Mouse (Mus musculus): ENCODE data around the gene Stra6. TPM values are rescaled to one million over a fixed set of nuclear protein-coding genes. Genes with fewer than 3 reads are reported as not detected.

Gene Stra6
- total RNA-seq, 2 experiments from 2014 or later: 0.16 to 0.29 TPM

- intact Hi-C loops (cut with DNase I; ENCODE audit: low total_unique reads): no loop called here
- no peak for DNase-seq
Observed at GRCm38 (mm10) chr9:58116024-58116651, 52.5 kb downstream of the Stra6 start.

- intact Hi-C loops (cut with DNase I; ENCODE audit: low total_unique reads): no loop called here
- DNase-seq: no peak
Observed at GRCm38 (mm10) chr9:58118671-58119070, 55.1 kb downstream of the Stra6 start, which contains the start of gene Ccdc33. Gene Ccdc33 (minus strand): TSS chr9:58118823.

GRCm38 (mm10) chr9:58125085-58125484 is 61.5 kb downstream of the Stra6 start:
- intact Hi-C loops (cut with DNase I; ENCODE audit: low total_unique reads): no loop called here

GRCm38 (mm10) chr9:58125811-58126210 is 62.2 kb downstream of the Stra6 start:
- intact Hi-C loops (cut with DNase I; ENCODE audit: low total_unique reads): no loop called here
- no peak for DNase-seq

More at GRCm38 (mm10) chr9:58125085-58125484, 61.5 kb downstream of the Stra6 start:
- DNase-seq: no peak

- intact Hi-C loops (cut with DNase I; ENCODE audit: low total_unique reads): no loop called here
- DNase-seq: no peak
Observed at GRCm38 (mm10) chr9:58128926-58129413, 65.4 kb downstream of the Stra6 start.

- intact Hi-C loops (cut with DNase I; ENCODE audit: low total_unique reads): no loop called here
- DNase-seq: no peak
Observed at GRCm38 (mm10) chr9:58129508-58129907, 65.9 kb downstream of the Stra6 start.

- intact Hi-C loops (cut with DNase I; ENCODE audit: low total_unique reads): no loop called here
- DNase-seq: no peak
Observed at GRCm38 (mm10) chr9:58130909-58131308, 67.3 kb downstream of the Stra6 start.

- DNase-seq: no peak
- intact Hi-C loops (cut with DNase I; ENCODE audit: low total_unique reads): no loop called here
Observed at GRCm38 (mm10) chr9:58131735-58132134, 68.1 kb downstream of the Stra6 start.

GRCm38 (mm10) chr9:58133893-58134884 is 70.6 kb downstream of the Stra6 start:
- intact Hi-C loops (cut with DNase I; ENCODE audit: low total_unique reads): no loop called here
- DNase-seq: no peak

- intact Hi-C loops (cut with DNase I; ENCODE audit: low total_unique reads): no loop called here
- DNase-seq: no peak
Observed at GRCm38 (mm10) chr9:58134906-58135305, 71.3 kb downstream of the Stra6 start.

GRCm38 (mm10) chr9:58135921-58136321 is 72.3 kb downstream of the Stra6 start:
- no peak for DNase-seq
- intact Hi-C loops (cut with DNase I; ENCODE audit: low total_unique reads): no loop called here

GRCm38 (mm10) chr9:58139947-58140346 is 76.4 kb downstream of the Stra6 start:
- DNase-seq: no peak
- intact Hi-C loops (cut with DNase I; ENCODE audit: low total_unique reads): no loop called here

GRCm38 (mm10) chr9:58143419-58143818 is 79.8 kb downstream of the Stra6 start:
- intact Hi-C loops (cut with DNase I; ENCODE audit: low total_unique reads): no loop called here
- peak; percentile 49 for DNase-seq

- intact Hi-C loops (cut with DNase I; ENCODE audit: low total_unique reads): no loop called here
Observed at GRCm38 (mm10) chr9:58144664-58145063, 81.1 kb downstream of the Stra6 start.

GRCm38 (mm10) chr9:58145417-58145816 is 81.8 kb downstream of the Stra6 start:
- intact Hi-C loops (cut with DNase I; ENCODE audit: low total_unique reads): no loop called here
- no peak for DNase-seq

More at GRCm38 (mm10) chr9:58144664-58145063, 81.1 kb downstream of the Stra6 start:
- no peak for DNase-seq

- DNase-seq: no peak
- intact Hi-C loops (cut with DNase I; ENCODE audit: low total_unique reads): no loop called here
Observed at GRCm38 (mm10) chr9:58148806-58149205, 85.2 kb downstream of the Stra6 start.

- intact Hi-C loops (cut with DNase I; ENCODE audit: low total_unique reads): no loop called here
- no peak for DNase-seq
Observed at GRCm38 (mm10) chr9:58150733-58151361, 87.3 kb downstream of the Stra6 start.

- no peak for DNase-seq
- intact Hi-C loops (cut with DNase I; ENCODE audit: low total_unique reads): no loop called here
Observed at GRCm38 (mm10) chr9:58153095-58153494, 89.5 kb downstream of the Stra6 start.

- peak; percentile 77 for DNase-seq
- intact Hi-C loops (cut with DNase I; ENCODE audit: low total_unique reads): no loop called here
Observed at GRCm38 (mm10) chr9:58155366-58155765, 91.8 kb downstream of the Stra6 start.
